ENCODE assay signal across 13 mouse cellular contexts in genomic region chr13:43241750-43242149, GRCm38 (mm10).
DNase-seq lines count a peak whose midpoint lies in the region; ATAC-seq and TF ChIP-seq lines count a peak whose summit lies in the region.
"Had no signal": no experiment of that assay in that cellular context is flagged by ENCODE, and none has a peak within 500 bp of the region (broad histone marks: within the 10 kb centered on the region; RNA-seq: fewer than 3 reads in every experiment).

No protein-coding gene starts in this region.

- no peak overlapping the region for H3K9ac ChIP-seq in heart, embryonic 12.5 days
- H3K9ac ChIP-seq in heart, adult 2 months (ENCODE audit: low read depth, low read length), result no peak overlapping the region
- H3K9ac ChIP-seq in liver, embryonic 13.5 days, result no peak overlapping the region
- H3K9ac ChIP-seq in limb, embryonic 15.5 days, result no peak overlapping the region
- no peak overlapping the region for H3K9ac ChIP-seq in kidney, embryonic 14.5 days (ENCODE audit: low read depth, low read length)
- H3K9ac ChIP-seq: lung, embryonic 15.5 days had no signal

- intact Hi-C loops in heart, adult 2 months (cut with DNase I), result no loop called here

- peak overlapping the region; percentile 60 for H3K27ac ChIP-seq in heart, embryonic 12.5 days (ENCODE audit: poor library complexity, severe bottlenecking)
- H3K27ac ChIP-seq in heart, adult 2 months, result no peak overlapping the region
- no peak overlapping the region for H3K27ac ChIP-seq in liver, embryonic 13.5 days
- 0 out of 2 replicates have a peak overlapping the region, but pooled peaks have one; percentile 11 for H3K27ac ChIP-seq in limb, embryonic 15.5 days
- no peak overlapping the region for H3K27ac ChIP-seq in kidney, embryonic 14.5 days (ENCODE audit: low read depth, low read length)

- no peaks in the 10 kb centered on the region for H3K9me3 ChIP-seq in heart, embryonic 12.5 days (replicated peaks)
- no peaks in the 10 kb centered on the region for H3K9me3 ChIP-seq in liver, embryonic 13.5 days (replicated peaks)
- no peaks in the 10 kb centered on the region for H3K9me3 ChIP-seq in limb, embryonic 15.5 days
- H3K9me3 ChIP-seq in kidney, embryonic 14.5 days (ENCODE audit: control insufficient read depth, low read length), result no peaks in the 10 kb centered on the region
- H3K9me3 ChIP-seq: lung, embryonic 15.5 days had no signal

- WGBS in heart, embryonic 12.5 days, result 50% methylated on average over 2 of the region's 2 CpGs
- 57% methylated on average over 2 of the region's 2 CpGs for WGBS in heart, adult 2 months
- 65% methylated on average over 2 of the region's 2 CpGs for WGBS in liver, embryonic 13.5 days (ENCODE audit: insufficient replicate concordance)
- WGBS in limb, embryonic 15.5 days, result 55% methylated on average over 2 of the region's 2 CpGs
- WGBS in kidney, embryonic 14.5 days, result 87% methylated on average over 2 of the region's 2 CpGs

- H3K27me3 ChIP-seq in heart, embryonic 12.5 days (replicated peaks), result no peaks in the 10 kb centered on the region
- no peaks in the 10 kb centered on the region for H3K27me3 ChIP-seq in heart, adult 2 months (ENCODE audit: control insufficient read depth, insufficient read depth, low read length)
- no peaks in the 10 kb centered on the region for H3K27me3 ChIP-seq in liver, embryonic 13.5 days
- H3K27me3 ChIP-seq in limb, embryonic 15.5 days, result no peaks in the 10 kb centered on the region
- no peaks in the 10 kb centered on the region for H3K27me3 ChIP-seq in kidney, embryonic 14.5 days (ENCODE audit: control insufficient read depth, insufficient read depth, low read length)
- H3K27me3 ChIP-seq: lung, embryonic 15.5 days; Patski had no signal

- H3K36me3 ChIP-seq in heart, embryonic 12.5 days, result peaks cover 2% of the 10 kb centered on the region; the same call in 1 of the 2 replicates
- peaks cover 8% of the 10 kb centered on the region for H3K36me3 ChIP-seq in heart, adult 2 months (ENCODE audit: control insufficient read depth, insufficient read depth, low read length)
- no peaks in the 10 kb centered on the region for H3K36me3 ChIP-seq in liver, embryonic 13.5 days
- H3K36me3 ChIP-seq in limb, embryonic 15.5 days, result no peaks in the 10 kb centered on the region
- no peaks in the 10 kb centered on the region for H3K36me3 ChIP-seq in kidney, embryonic 14.5 days (ENCODE audit: control insufficient read depth, insufficient read depth, low read length)
- H3K36me3 ChIP-seq: lung, embryonic 15.5 days had no signal

- H3K4me3 ChIP-seq in heart, embryonic 12.5 days, result no peak overlapping the region
- no peak overlapping the region for H3K4me3 ChIP-seq in heart, adult 2 months
- H3K4me3 ChIP-seq in liver, embryonic 13.5 days (replicated peaks), result no peak overlapping the region
- H3K4me3 ChIP-seq in limb, embryonic 15.5 days, result no peak overlapping the region
- H3K4me3 ChIP-seq in kidney, embryonic 14.5 days (ENCODE audit: low read length), result no peak overlapping the region
- H3K4me3 ChIP-seq: lung, embryonic 15.5 days had no signal

- H3K79me2 ChIP-seq in heart, adult 2 months (replicated peaks; ENCODE audit: control insufficient read depth, insufficient read depth, low read length), result no peaks in the 10 kb centered on the region

- no peak for TF ChIP-seq CTCF in heart, adult 2 months (IDR thresholded peaks at IDR 0.05)

- no peak overlapping the region for H3K4me2 ChIP-seq in heart, embryonic 12.5 days
- no peak overlapping the region for H3K4me2 ChIP-seq in liver, embryonic 13.5 days
- H3K4me2 ChIP-seq in limb, embryonic 15.5 days, result no peak overlapping the region
- H3K4me2 ChIP-seq in kidney, embryonic 14.5 days (replicated peaks; ENCODE audit: low read depth, low read length), result no peak overlapping the region
- H3K4me2 ChIP-seq: lung, embryonic 15.5 days had no signal

- H3K4me1 ChIP-seq in heart, embryonic 12.5 days (replicated peaks), result peaks cover 57% of the 10 kb centered on the region
- peaks cover 30% of the 10 kb centered on the region for H3K4me1 ChIP-seq in heart, adult 2 months (ENCODE audit: control insufficient read depth, insufficient read depth, low read length)
- H3K4me1 ChIP-seq in liver, embryonic 13.5 days (replicated peaks), result peaks cover 73% of the 10 kb centered on the region
- H3K4me1 ChIP-seq in limb, embryonic 15.5 days, result peaks cover 31% of the 10 kb centered on the region
- peaks cover 9% of the 10 kb centered on the region; the same call in 1 of the 2 replicates for H3K4me1 ChIP-seq in kidney, embryonic 14.5 days (ENCODE audit: control insufficient read depth, insufficient read depth, low read length)

- TF ChIP-seq POLR2A in heart, adult 2 months (IDR thresholded peaks at IDR 0.05; ENCODE audit: insufficient read depth, low read depth, low read length), result no peak

- no peak for TF ChIP-seq EP300 in heart, adult 2 months (IDR thresholded peaks at IDR 0.05; ENCODE audit: insufficient read depth, low read depth, low read length)

- ATAC-seq in heart, embryonic 12.5 days (ENCODE audit: insufficient number of reproducible peaks, low FRiP score), result no peak
- ATAC-seq in liver, embryonic 13.5 days (ENCODE audit: low read depth), result peak; percentile 42; the same call in 1 of the 2 replicates
- no peak for ATAC-seq in limb, embryonic 15.5 days (ENCODE audit: insufficient number of reproducible peaks, low FRiP score, low TSS enrichment, low read depth)
- ATAC-seq in kidney, embryonic 14.5 days (ENCODE audit: low FRiP score, low TSS enrichment), result no peak
- ATAC-seq: Patski had no signal

- peak; percentile 40 to 50 for DNase-seq in adrenal gland, postnatal 36 days
- DNase-seq in adrenal gland, adult 18-20 months (ENCODE audit: low spot score in 2 of 2), result no peak
- no peak for DNase-seq in heart, adult 2 months
- no peak for DNase-seq in liver, embryonic 13.5 days
- DNase-seq in liver, result no peak
- DNase-seq: B cell, adult 2 months; kidney, adult 11 months; thymus, adult 2 months had no signal

Comparison
In these comparisons a context has a peak if more than half of its experiments do, and no peak if none do; other contexts are left out.
1. DNase-seq: peak in adrenal gland, postnatal 36 days (2 of 2); none in adrenal gland, adult 18-20 months (0 of 2), heart, adult 2 months (0 of 2), liver, embryonic 13.5 days (single experiment) and liver (single experiment).
2. H3K27ac ChIP-seq: peak in heart, embryonic 12.5 days (single experiment) and limb, embryonic 15.5 days (single experiment); none in heart, adult 2 months (single experiment), liver, embryonic 13.5 days (single experiment) and kidney, embryonic 14.5 days (single experiment).